Comparison of ENCODE assay signal across 8 mouse cellular contexts in the genomic region with DNA sequence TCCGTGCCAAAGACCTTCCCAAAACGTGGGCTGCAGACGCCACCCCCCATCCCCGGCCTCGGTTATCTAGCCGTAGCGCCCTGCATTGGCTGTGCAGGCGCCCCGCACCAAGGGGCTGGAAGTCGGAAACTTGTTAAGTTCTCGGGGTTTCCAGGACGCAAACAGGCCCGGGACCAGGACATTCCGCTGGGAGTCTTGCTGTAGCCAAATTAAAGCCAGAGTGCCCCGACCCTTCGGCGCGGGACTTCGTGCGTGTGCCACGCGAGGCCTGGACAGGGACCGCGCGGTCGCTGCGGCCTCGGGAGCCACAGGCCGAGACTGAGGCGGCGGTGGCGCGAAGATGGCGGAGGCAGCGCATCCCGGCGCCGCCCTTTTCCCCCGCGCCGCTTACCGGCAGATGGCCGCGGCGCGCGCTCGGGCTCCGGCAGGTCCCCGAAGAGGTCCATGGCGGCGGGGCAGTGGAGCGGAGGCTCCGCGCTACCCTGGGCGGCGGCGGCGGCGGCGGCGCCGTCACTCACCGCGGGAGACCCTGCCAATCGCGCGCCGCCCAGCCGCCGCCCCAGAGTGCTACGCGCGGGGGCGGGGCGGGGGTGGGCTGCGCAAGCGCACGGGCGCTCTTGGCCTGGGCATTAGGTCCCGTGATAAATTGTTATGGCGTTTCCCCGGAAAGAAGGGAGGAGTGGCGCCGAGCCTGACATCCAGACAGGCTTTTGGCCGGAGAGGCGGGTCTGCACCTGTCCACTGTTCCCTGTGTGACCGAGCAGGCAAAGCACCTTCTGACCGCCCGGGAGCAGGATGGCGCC. TPM values are rescaled to one million over a fixed set of nuclear protein-coding genes. Genes with fewer than 3 reads are reported as not detected.
DNase-seq lines count a peak whose midpoint lies in the region; ATAC-seq lines count a peak whose summit lies in the region.

Gene Ilkap, minus strand, starts transcription at position 556 of the 803 bp plus-strand sequence.

- peak; percentile 64 for DNase-seq in WW6 (ENCODE audit: low read depth, low spot score)
- DNase-seq in cerebellum, postnatal 25 days, result peak; percentile 88 to 92
- DNase-seq in frontal cortex, postnatal 36 days (ENCODE audit: low spot score in 2 of 2), result peak; percentile 65 to 75
- DNase-seq in left cerebral cortex, adult 8-10 months (ENCODE audit: low spot score in 2 of 2), result peak; percentile 66 to 68
- peak; percentile 86 to 89 for DNase-seq in right cerebral cortex, postnatal 10 days (ENCODE audit: low spot score in 2 of 2)
- DNase-seq in urinary bladder, postnatal 4 days (ENCODE audit: low spot score in 2 of 2), result peak; percentile 72 to 76

- H3K4me1 ChIP-seq in hindbrain, embryonic 15.5 days (replicated peaks), result peaks cover 28% of the 10 kb centered on the region
- H3K4me1 ChIP-seq in megakaryocyte, embryonic 14.5 days, result peaks cover 38% of the 10 kb centered on the region

- H3K4me3 ChIP-seq in hindbrain, embryonic 15.5 days, result peak within 1 kb of the TSS; percentile 78
- H3K4me3 ChIP-seq in megakaryocyte, embryonic 14.5 days (replicated peaks), result peak within 1 kb of the TSS; percentile 93

- H3K9me3 ChIP-seq in hindbrain, embryonic 15.5 days, result no peaks in the 10 kb centered on the region
- peaks cover 9% of the 10 kb centered on the region for H3K9me3 ChIP-seq in megakaryocyte, embryonic 14.5 days

- peak within 1 kb of the TSS; percentile 91 for H3K27ac ChIP-seq in hindbrain, embryonic 15.5 days (replicated peaks)

- no peaks in the 10 kb centered on the region for H3K27me3 ChIP-seq in hindbrain, embryonic 15.5 days
- peaks cover 2% of the 10 kb centered on the region for H3K27me3 ChIP-seq in megakaryocyte, embryonic 14.5 days (replicated peaks)

- peak within 1 kb of the TSS; percentile 84 for H3K4me2 ChIP-seq in hindbrain, embryonic 15.5 days

- under 1% methylated on average over 66 of the region's 91 CpGs for WGBS in hindbrain, embryonic 15.5 days

- ATAC-seq in hindbrain, embryonic 15.5 days (ENCODE audit: low FRiP score, low read depth), result peak; percentile 95

- H3K9ac ChIP-seq in hindbrain, embryonic 15.5 days, result peak within 1 kb of the TSS; percentile 75

- 0 out of 2 replicates have a peak, but pooled peaks cover 12% of the 10 kb centered on the region for H3K36me3 ChIP-seq in hindbrain, embryonic 15.5 days
- H3K36me3 ChIP-seq in megakaryocyte, embryonic 14.5 days (replicated peaks; ENCODE audit: low read length), result peaks cover 41% of the 10 kb centered on the region

RNA-seq across cellular contexts. Expression of gene Ilkap, which starts in this region (rescaled TPM):
- 145 and 147 TPM in 2 replicates for polyA plus RNA-seq in hindbrain, embryonic 15.5 days (2015; fragmentation: Nextera tagmentation; extraction: Ambion mirVana)
- 10 to 100 TPM; 48.1 to 54.9 (median 52.2) TPM for total RNA-seq in left cerebral cortex, adult 8-10 months (2022)
- polyA plus RNA-seq in megakaryocyte, embryonic 14.5 days (2012; ENCODE audit: insufficient read depth, low replicate concordance), result 13.9 and 52.5 TPM in 2 replicates

Comparison
In these comparisons a context has a peak if more than half of its experiments do, and no peak if none do; other contexts are left out.
1. Peak in every context shown above with its lines: DNase-seq, ATAC-seq, H3K4me3 ChIP-seq and H3K27ac ChIP-seq.